Mouse (Mus musculus): ENCODE results near the gene Smoc1.

GRCm38 (mm10) chr12:81193968-81194367 lies 167.4 kb downstream of the Smoc1 start:
- no peak for TF ChIP-seq CTCF (IDR thresholded peaks at IDR 0.05; ENCODE audit: extremely low read depth, insufficient read length, insufficient replicate concordance, low read depth, low read length)
- no peak for TF ChIP-seq POLR2A (IDR thresholded peaks at IDR 0.05; ENCODE audit: low read depth, low read length)
